Mouse (Mus musculus): Measurements from ENCODE around the gene Pdzd4. TPM values are rescaled to one million over a fixed set of nuclear protein-coding genes. Genes with fewer than 3 reads are reported as not detected.

The Pdzd4 gene
- 1.1 TPM for total RNA-seq (2023)

DNA sequence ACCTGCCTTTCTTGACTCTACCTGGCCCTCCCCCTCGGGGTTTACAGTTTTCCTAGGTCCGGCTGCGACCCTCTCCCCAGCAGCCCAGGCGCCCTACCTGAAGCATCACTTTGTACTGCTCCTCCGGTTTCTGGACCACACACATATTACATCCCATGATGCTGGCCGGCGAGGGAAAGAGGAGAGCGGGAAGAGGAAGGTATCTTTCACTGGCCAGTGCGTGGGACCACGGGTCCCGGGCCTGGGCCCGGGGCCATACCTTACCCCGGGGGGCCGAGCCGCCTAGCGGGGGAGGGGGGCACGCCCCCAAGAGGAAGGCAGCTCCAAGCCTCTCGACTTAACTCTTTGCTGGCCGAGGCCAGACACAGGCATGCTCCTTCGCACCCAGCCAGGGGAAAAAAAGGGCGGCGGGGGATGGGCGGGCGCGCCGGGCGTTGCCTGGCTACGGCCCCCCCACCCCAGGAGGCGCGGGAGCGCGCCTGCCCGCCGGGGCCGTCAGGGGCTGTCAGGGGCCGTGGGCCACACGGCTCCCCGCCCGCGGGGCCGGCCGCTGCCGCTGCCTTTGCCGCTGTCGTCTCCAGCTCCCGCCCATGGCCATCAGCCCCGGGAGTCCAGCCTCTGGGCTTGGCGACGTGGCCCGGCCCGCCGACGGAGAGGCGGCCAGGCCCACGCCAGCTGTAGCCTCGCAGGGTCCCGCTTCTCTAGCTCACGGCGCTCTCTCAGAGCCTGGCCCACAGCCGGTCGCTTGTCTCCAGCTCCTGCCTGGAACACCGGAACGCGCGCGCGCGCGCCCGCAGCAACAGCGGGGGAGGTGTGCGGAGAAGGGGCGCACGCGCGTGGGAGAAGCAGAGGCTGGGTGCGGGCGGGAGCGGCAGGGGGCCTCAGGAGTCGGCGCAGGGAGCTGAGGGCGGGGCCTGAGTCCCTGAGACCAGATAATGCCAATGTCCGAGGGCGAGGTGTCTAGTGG is at the start of gene Pdzd4:
Gene Pdzd4, minus strand, starts transcription at position 785 of the 967 bp plus-strand sequence.

GRCm38 (mm10) chrX:73786364-73787224 is 38.2 kb downstream of the Pdzd4 start, which contains the start of the genes Idh3g and Ssr4:
Gene Idh3g (minus strand): TSS chrX:73786897.
Gene Ssr4 (plus strand): TSS chrX:73787028.

DNA sequence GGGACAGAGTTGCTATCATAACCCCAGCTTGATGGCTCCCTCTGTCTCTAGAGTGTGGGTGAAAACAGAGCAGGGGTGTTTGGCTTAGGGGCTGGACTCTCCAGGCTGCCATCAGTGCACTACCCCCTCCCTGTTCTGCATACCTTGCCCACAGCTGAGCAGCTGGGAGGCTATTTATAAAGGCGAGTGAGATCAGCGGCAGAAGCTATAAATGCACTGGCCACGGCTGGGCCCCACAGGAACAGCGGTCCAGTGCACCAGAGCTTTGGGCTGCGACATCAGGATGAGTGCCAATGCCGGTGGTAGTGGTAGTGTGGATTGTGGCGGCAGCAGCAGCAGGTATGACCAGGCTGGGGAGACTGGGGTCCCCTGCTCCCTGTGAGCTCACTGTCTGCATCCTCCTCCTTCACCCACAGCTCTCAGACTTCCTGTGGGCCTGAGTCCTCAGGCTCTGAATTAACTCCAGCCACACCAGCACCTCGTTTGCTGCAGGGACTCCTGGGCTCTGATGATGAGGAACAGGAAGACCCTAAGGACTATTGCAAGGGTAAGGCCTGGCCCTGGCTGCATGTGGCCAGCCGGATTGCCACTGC is 50.5 kb downstream of the Pdzd4 start, which contains the start of gene Srpk3:
Gene Srpk3, plus strand, starts transcription at position 238 of the 593 bp plus-strand sequence.

DNA sequence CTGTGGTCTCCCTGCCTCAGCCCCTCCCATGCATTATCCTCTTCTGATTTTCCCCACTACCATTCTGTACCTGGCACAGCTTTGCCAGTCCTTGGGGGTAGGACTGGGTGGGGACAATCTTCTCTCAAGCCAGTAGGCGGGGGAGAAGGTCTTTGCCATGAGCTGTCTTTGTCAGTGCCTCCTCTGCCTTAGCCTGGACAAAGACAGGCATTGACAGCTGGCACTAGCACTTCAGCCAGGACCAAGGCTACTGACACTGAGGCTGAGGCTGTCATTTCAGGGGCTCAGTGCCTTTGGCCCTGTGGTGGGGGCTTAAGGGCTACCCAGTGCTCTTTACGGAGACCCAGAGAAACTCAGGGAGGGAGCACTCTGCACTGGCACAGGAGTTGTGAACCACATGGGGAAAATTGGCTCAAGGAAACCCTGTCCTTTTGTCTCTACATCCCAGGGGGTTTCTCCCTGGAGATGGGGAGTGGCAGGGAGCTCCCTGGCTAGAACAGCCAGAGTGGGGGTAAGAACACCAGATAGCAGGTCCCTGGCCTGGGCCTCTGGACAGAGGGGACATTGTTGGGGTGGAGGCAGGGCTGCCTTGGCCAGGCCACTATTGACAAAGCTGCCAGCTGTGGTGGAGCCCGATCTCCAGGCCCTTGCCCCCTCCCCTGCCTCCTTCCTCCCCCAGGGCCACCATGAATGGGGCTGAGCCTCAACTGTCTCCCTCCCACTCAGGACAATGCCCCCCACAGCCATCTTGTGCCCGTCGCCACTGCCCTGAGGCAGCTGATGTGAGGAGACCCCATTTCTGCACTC is 68.2 kb downstream of the Pdzd4 start, which contains the start of gene Plxnb3:
Gene Plxnb3, plus strand, starts transcription at position 757 of the 807 bp plus-strand sequence.

Other genes with a start within 250 kb of the Pdzd4 start
- gene Dusp9, start 185.6 kb downstream of the Pdzd4 start, total RNA-seq (2023) = 0.21 TPM
- 0.79 TPM for gene Pnck, start 164.9 kb downstream of the Pdzd4 start, total RNA-seq (2023)
- 0.29 TPM for gene Slc6a8, start 151.8 kb downstream of the Pdzd4 start, total RNA-seq (2023)
- gene Bcap31, start 108.8 kb downstream of the Pdzd4 start, total RNA-seq (2023) = 94.2 TPM
- 32.2 TPM for gene Abcd1, start 108.4 kb downstream of the Pdzd4 start, total RNA-seq (2023)
- not detected for gene Plxnb3, start 67.9 kb downstream of the Pdzd4 start, total RNA-seq (2023)
- gene Srpk3, start 50.6 kb downstream of the Pdzd4 start, total RNA-seq (2023) = 9.1 TPM
- 139 TPM for gene Idh3g, start 38.1 kb downstream of the Pdzd4 start, total RNA-seq (2023)
- 109 TPM for gene Ssr4, start 37.9 kb downstream of the Pdzd4 start, total RNA-seq (2023)
- gene Avpr2, start 67.1 kb upstream of the Pdzd4 start, total RNA-seq (2023) = not detected
- gene L1cam, start 71.1 kb upstream of the Pdzd4 start, total RNA-seq (2023) = 61.1 TPM
- gene Arhgap4, start 96.9 kb upstream of the Pdzd4 start, total RNA-seq (2023) = 268 TPM
- gene Naa10, start 97.0 kb upstream of the Pdzd4 start, total RNA-seq (2023) = 61.7 TPM
- 4.7 TPM for gene Renbp, start 105.9 kb upstream of the Pdzd4 start, total RNA-seq (2023)
- 85.9 TPM for gene Hcfc1, start 141.4 kb upstream of the Pdzd4 start, total RNA-seq (2023)
- gene Irak1, start 198.9 kb upstream of the Pdzd4 start, total RNA-seq (2023) = 123 TPM

Measured in CD4-positive naive resting alpha-beta T cell, adult 76 days (primary cell).